Mouse (Mus musculus): Measurements from ENCODE around the gene Vmn2r45.
"Not testable (repeated sequence)": the region's sequence is repeated elsewhere in the genome, so short reads cannot be mapped to it uniquely, and the experiment has no call there.

Vmn2r45 gene

GRCm38 (mm10) chr7:8488975-8489374, at the start of gene Vmn2r45:
Vmn2r45 (minus strand) TSS chr7:8489075.
- in situ Hi-C loops (cut with MboI, MseI) = not testable (repeated sequence)
